Mouse (Mus musculus): ENCODE results near the gene Dimt1. TPM values are rescaled to one million over a fixed set of nuclear protein-coding genes. Genes with fewer than 3 reads are reported as not detected.
"Not testable (repeated sequence)": the region's sequence is repeated elsewhere in the genome, so short reads cannot be mapped to it uniquely, and the experiment has no call there.

The Dimt1 gene
- total RNA-seq, 1 experiment from 2014 or later, result 31.7 TPM

GRCm38 (mm10) chr13:106947583-106947982, 656 bp downstream of the Dimt1 start:
- no peak for ATAC-seq (replicated peaks in 1 of 2; ENCODE audit: insufficient read depth in 1 of 2, low FRiP score in 2 of 2, low TSS enrichment in 1 of 2, low read depth in 1 of 2, poor library complexity in 2 of 2, severe bottlenecking in 2 of 2)

- ATAC-seq (replicated peaks in 1 of 2; ENCODE audit: insufficient read depth in 1 of 2, low FRiP score in 2 of 2, low TSS enrichment in 1 of 2, low read depth in 1 of 2, poor library complexity in 2 of 2, severe bottlenecking in 2 of 2), result no peak
Observed at GRCm38 (mm10) chr13:106954880-106955279, 8.0 kb downstream of the Dimt1 start.

- ATAC-seq (replicated peaks in 1 of 2; ENCODE audit: insufficient read depth in 1 of 2, low FRiP score in 2 of 2, low TSS enrichment in 1 of 2, low read depth in 1 of 2, poor library complexity in 2 of 2, severe bottlenecking in 2 of 2), result no peak
Observed at GRCm38 (mm10) chr13:106957554-106957953, 10.6 kb downstream of the Dimt1 start.

GRCm38 (mm10) chr13:106958286-106958685, 11.4 kb downstream of the Dimt1 start:
- no peak for ATAC-seq (replicated peaks in 1 of 2; ENCODE audit: insufficient read depth in 1 of 2, low FRiP score in 2 of 2, low TSS enrichment in 1 of 2, low read depth in 1 of 2, poor library complexity in 2 of 2, severe bottlenecking in 2 of 2)

DNA sequence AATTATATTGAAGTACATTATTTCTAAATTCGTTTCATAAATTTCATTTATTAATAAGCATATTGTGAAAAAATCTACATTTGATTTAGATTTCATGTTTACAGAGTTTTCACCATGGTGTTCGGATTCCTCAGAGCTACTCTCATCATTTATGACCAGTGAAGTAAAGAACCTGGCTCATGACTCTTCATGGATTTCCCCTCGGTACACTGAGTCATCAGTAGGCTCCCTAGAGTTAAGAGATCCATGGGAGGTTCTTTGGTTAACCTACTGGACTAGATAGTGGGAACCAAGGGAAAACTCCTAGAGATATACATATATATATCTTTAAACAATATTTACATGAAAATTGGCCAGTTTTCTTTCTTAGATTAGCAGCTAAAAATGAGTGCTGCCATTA, 13.6 kb downstream of the Dimt1 start:
- no peak for ATAC-seq (replicated peaks in 1 of 2; ENCODE audit: insufficient read depth in 1 of 2, low FRiP score in 2 of 2, low TSS enrichment in 1 of 2, low read depth in 1 of 2, poor library complexity in 2 of 2, severe bottlenecking in 2 of 2)

- no peak for ATAC-seq (replicated peaks in 1 of 2; ENCODE audit: insufficient read depth in 1 of 2, low FRiP score in 2 of 2, low TSS enrichment in 1 of 2, low read depth in 1 of 2, poor library complexity in 2 of 2, severe bottlenecking in 2 of 2)
Observed at GRCm38 (mm10) chr13:106961496-106961895, 14.6 kb downstream of the Dimt1 start.

DNA sequence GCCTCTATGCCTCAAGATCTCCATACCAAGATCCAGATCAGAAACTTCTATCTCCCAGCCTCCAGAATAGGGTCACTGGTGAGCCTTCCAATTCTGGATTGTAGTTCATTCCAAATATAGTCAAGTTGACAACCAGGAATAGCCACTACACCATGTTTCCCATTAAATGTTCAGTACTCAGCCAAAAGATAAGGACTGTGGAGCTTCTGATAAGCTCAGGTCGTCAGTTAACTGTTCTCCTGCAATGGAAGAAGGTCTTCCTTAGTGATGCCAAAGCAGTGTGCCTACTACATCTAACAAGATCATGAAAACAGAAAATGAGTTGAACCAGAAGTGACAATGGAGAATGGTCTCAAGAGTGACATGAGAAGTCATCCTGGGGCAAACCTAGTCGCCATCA, 50.0 kb downstream of the Dimt1 start:
- ATAC-seq (replicated peaks in 1 of 2; ENCODE audit: insufficient read depth in 1 of 2, low FRiP score in 2 of 2, low TSS enrichment in 1 of 2, low read depth in 1 of 2, poor library complexity in 2 of 2, severe bottlenecking in 2 of 2), result no peak

DNA sequence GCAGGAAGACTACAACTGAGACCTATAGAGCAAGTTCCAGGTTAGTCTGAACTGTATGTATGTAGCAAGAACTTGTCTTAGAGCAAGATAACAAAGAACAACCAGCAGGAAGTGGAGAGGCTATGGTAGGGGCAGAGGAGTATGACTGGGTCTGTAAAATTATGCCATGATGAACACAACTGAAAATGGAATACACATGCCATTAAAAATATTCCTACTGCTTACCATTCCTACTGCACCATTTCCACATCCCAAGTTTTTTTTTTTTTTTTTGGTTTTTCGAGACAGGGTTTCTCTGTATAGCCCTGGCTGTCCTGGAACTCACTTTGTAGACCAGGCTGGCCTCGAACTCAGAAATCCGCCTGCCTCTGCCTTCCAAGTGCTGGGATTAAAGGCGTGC, 50.6 kb downstream of the Dimt1 start:
- ATAC-seq (replicated peaks in 1 of 2; ENCODE audit: insufficient read depth in 1 of 2, low FRiP score in 2 of 2, low TSS enrichment in 1 of 2, low read depth in 1 of 2, poor library complexity in 2 of 2, severe bottlenecking in 2 of 2), result not testable (repeated sequence)

DNA sequence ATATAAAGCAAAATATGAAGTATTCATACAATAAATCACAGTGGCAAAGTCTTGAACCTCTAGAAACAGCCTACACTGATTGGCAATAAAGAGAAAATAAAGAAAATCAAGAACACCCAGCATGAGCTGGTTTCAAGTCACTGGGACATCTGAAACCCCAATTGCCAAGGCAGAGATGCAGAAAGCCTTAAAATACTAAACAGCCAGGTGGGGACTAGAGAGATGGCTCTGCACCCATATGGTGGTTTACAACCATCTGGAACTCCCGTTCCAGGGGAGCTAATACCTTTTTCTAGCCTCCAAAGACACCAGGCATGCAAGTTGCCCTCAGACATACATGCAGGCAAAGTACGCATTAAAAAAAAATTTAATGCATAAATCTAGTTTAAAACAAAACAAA, 51.1 kb downstream of the Dimt1 start:
- ATAC-seq (replicated peaks in 1 of 2; ENCODE audit: insufficient read depth in 1 of 2, low FRiP score in 2 of 2, low TSS enrichment in 1 of 2, low read depth in 1 of 2, poor library complexity in 2 of 2, severe bottlenecking in 2 of 2), result no peak

GRCm38 (mm10) chr13:106998671-106999070, 51.7 kb downstream of the Dimt1 start:
- ATAC-seq (replicated peaks in 1 of 2; ENCODE audit: insufficient read depth in 1 of 2, low FRiP score in 2 of 2, low TSS enrichment in 1 of 2, low read depth in 1 of 2, poor library complexity in 2 of 2, severe bottlenecking in 2 of 2), result peak; percentile 98 to 99

DNA sequence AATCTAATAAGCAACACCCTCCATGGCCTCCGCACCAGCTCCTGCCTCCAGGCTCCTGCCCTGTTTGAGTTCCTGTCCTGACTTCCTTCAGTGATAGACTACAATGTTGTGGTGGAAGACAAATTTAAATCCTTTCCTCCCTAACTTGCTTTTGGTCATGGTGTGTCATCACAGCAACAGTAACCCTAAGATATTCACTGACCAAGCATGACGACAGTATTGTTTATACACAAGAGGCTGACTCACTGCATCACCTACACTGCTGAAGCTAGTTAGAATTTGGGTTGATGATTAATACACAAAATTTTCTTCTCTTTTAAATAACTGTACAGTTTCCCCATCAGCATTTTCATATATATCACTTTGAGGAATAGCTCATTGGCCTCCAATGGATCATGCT, 56.3 kb downstream of the Dimt1 start:
- no peak for ATAC-seq (replicated peaks in 1 of 2; ENCODE audit: insufficient read depth in 1 of 2, low FRiP score in 2 of 2, low TSS enrichment in 1 of 2, low read depth in 1 of 2, poor library complexity in 2 of 2, severe bottlenecking in 2 of 2)

- no peak for ATAC-seq (replicated peaks in 1 of 2; ENCODE audit: insufficient read depth in 1 of 2, low FRiP score in 2 of 2, low TSS enrichment in 1 of 2, low read depth in 1 of 2, poor library complexity in 2 of 2, severe bottlenecking in 2 of 2)
Observed at GRCm38 (mm10) chr13:107008174-107008573, 61.2 kb downstream of the Dimt1 start.

Other genes with a start within 250 kb of the Dimt1 start
- gene Ipo11, start 10.2 kb upstream of the Dimt1 start, total RNA-seq (2017), result 98.0 and 133 TPM in 2 replicates
- gene Kif2a, start 75.0 kb downstream of the Dimt1 start, total RNA-seq (2017), result 25.0 and 41.1 TPM in 2 replicates

Measured in hematopoietic stem cell, adult 5-6 weeks (primary cell).